Mouse (Mus musculus) lung, embryonic 16.5 days (tissue): Measurements from ENCODE around the gene Slc10a6. TPM values are rescaled to one million over a fixed set of nuclear protein-coding genes. Genes with fewer than 3 reads are reported as not detected.

Experiments
- ATAC-seq: fragments of 200-750 bp; cut with Nextera tagmentation; 2 replicates; pipeline ENCODE4 v1.8.0; 2017; ENCODE audit warnings: low read depth, mild to moderate bottlenecking, moderate library complexity
- H3K27ac ChIP-seq: fragments of 300-500 bp; sonication (generic); 2 replicates; pipeline ENCODE4 v1.5.1; 2014; ENCODE audit warnings: mild to moderate bottlenecking, control low read depth, low read length
- H3K27me3 ChIP-seq: fragments of 300-500 bp; sonication (generic); 2 replicates; pipeline ENCODE4 v1.6.1; 2014; ENCODE audit warnings: low read depth, low read length, mixed read lengths; ENCODE audit not compliant: control insufficient read depth, insufficient read depth
- H3K36me3 ChIP-seq: fragments of 300-500 bp; sonication (generic); 2 replicates; pipeline ENCODE4 v1.6.1; 2014; ENCODE audit warnings: low read length; ENCODE audit not compliant: control insufficient read depth, insufficient read depth
- H3K4me1 ChIP-seq: fragments of 300-500 bp; sonication (generic); replicated peaks from 2 replicates; pipeline ENCODE4 v1.6.1; 2014; ENCODE audit warnings: low read length, mixed read lengths; ENCODE audit not compliant: control insufficient read depth, insufficient read depth
- H3K4me2 ChIP-seq: fragments of 300-500 bp; sonication (generic); 2 replicates; pipeline ENCODE4 v1.6.1; 2014; ENCODE audit warnings: low read depth, low read length, control low read depth
- H3K4me3 ChIP-seq: fragments of 300-500 bp; sonication (generic); 2 replicates; pipeline ENCODE4 v1.5.1; 2014; ENCODE audit warnings: mild to moderate bottlenecking, low read length, control low read depth
- H3K9ac ChIP-seq: fragments of 300-500 bp; sonication (generic); 2 replicates; pipeline ENCODE4 v1.6.1; 2014; ENCODE audit warnings: low read length, control low read depth
- H3K9me3 ChIP-seq: fragments of 300-500 bp; sonication (generic); 2 replicates; pipeline ENCODE4 v1.6.1; 2016; ENCODE audit warnings: low read length; ENCODE audit not compliant: control insufficient read depth
- WGBS: fragments of 180-500 bp; shearing (Covaris S2); extraction: QIAGEN DNeasy Blood & Tissue Kit; methylation state at CpG from one replicate; pipeline ENCODE4 v1.1.7; 2014; 5-methylcytosine and 5-hydroxymethylcytosine counted together
- polyA plus RNA-seq: library from polyadenylated mRNA; unstranded; fragments of >200 nt; fragmentation: Nextera tagmentation; extraction: Ambion mirVana; gene quantifications from 2 replicates; pipeline ENCODE4 v1.2.1, GENCODE M21; 2015

Gene Slc10a6
- polyA plus RNA-seq, 1 experiment from 2014 or later = 3.2 TPM

DNA sequence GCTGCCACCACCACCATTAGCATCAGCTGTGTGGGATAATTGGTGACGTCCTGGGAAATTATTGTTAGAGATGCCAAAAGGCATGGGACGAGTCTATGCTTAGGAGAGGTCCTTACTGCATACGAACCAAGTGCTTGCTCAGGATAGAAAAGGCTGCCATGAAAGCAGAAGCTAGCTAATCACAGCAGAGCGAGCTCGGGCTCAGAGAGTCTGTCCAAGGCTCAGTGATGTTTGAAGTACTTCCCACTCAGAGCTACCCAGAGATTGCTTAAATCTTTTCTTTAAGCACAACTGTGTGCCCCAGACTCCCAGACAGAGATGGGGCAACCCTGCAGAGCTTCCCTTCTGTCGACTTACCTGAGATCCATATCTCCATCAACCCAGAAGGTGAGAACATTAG is 704 bp downstream of the Slc10a6 start:
- no peak for ATAC-seq
- no peaks in the 10 kb centered on the region for H3K27me3 ChIP-seq
- H3K27ac ChIP-seq = peak overlapping the region; percentile 85
- 73% methylated on average over 6 of the region's 6 CpGs for WGBS
- H3K9ac ChIP-seq = no peak overlapping the region; the same call in 1 of the 2 replicates
- H3K4me3 ChIP-seq = no peak overlapping the region; the same call in 1 of the 2 replicates
- H3K4me1 ChIP-seq = peaks cover 24% of the 10 kb centered on the region
- H3K4me2 ChIP-seq = peak overlapping the region; percentile 16
- no peaks in the 10 kb centered on the region for H3K9me3 ChIP-seq
- H3K36me3 ChIP-seq = no peaks in the 10 kb centered on the region

DNA sequence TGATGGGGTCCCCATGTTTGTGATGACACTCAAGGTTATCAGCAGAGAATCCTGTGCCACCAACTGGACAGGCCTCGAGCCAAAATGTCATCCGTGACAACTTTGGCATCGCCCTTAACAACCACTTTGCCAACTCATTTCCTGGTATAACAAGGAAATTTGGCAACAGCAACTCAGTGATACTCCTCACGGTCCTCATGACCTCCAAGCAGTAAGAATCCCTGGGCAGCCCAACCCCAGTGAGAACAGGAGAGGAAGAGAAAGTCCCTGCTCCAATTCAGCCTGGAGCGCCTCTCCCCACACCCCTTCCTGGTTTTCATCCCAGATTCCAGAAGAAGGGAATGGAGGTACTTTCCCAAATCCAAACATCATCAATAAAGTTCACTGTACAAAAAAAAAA is 4.4 kb downstream of the Slc10a6 start:
- no peak overlapping the region for H3K27ac ChIP-seq
- H3K36me3 ChIP-seq = no peaks in the 10 kb centered on the region
- H3K4me1 ChIP-seq = peaks cover 41% of the 10 kb centered on the region
- H3K27me3 ChIP-seq = no peaks in the 10 kb centered on the region
- no peak for ATAC-seq
- no peaks in the 10 kb centered on the region for H3K9me3 ChIP-seq
- H3K4me2 ChIP-seq = no peak overlapping the region
- WGBS = 78% methylated on average over 5 of the region's 5 CpGs
- H3K4me3 ChIP-seq = no peak overlapping the region
- no peak overlapping the region for H3K9ac ChIP-seq

DNA sequence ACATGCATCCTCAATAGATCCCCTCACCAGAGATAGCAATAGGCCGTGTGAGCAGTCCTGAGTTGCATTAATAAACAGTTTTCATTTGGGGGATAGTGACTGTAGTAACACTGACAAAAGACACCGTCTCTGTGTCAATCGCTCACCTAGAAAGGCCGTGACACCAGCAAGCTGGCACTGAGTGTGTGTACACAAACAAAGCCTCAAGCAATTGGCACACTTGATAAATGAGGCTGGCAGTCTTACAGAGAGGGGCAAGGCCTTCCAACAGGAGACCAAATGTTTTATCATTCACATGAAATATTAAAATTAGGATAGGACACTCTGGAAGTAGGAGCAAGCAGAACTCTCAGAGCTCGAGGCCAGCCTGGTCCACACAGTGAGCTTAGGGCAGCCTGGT is 6.9 kb downstream of the Slc10a6 start:
- Histone ChIP-seq H3K4me2 (no peak overlapping the region), H3K9ac (no peak overlapping the region), H3K9me3 (no peaks in the 10 kb centered on the region), H3K27me3 (no peaks in the 10 kb centered on the region), H3K4me3 (no peak overlapping the region), H3K36me3 (no peaks in the 10 kb centered on the region), H3K27ac (peak overlapping the region; percentile 70), H3K4me1 (peaks cover 35% of the 10 kb centered on the region)
- ATAC-seq = no peak
- 55% methylated on average over 5 of the region's 5 CpGs for WGBS

DNA sequence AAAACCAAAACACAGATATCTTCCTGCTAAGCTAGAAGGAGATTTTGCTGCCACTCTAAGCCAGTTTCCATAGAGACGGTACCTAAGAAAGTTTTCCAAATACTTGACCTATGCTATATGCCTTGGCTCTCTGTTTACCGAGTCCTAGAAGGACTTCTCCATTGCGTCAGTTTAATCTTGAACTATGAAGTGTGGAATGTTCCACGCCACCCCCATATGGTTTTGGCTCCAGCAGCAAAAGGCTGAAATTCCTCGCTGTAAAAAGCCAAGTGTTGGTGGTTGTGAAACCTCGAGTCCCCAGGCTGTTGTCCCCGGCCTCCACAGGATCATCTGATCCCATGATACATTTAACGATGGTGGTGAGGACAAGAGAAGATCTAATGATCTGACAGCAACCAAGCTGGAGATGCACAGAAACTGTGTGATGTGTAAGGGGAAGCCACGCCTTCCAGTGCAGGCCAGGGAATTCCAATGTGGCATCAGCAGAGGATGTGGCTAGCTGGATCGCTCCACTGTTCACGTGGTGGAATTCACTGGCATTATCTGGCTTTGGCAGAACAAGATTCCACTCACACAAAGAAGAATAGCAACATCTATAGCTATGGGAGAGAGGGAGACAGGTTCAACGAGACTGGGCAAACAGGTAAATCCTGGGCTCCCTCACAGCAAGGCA is 8.8 kb downstream of the Slc10a6 start:
- no peaks in the 10 kb centered on the region for H3K27me3 ChIP-seq
- H3K4me3 ChIP-seq = no peak overlapping the region
- peak overlapping the region; percentile 36 for H3K4me2 ChIP-seq
- WGBS = 20% methylated on average over 12 of the region's 12 CpGs
- H3K4me1 ChIP-seq = peaks cover 35% of the 10 kb centered on the region
- no peaks in the 10 kb centered on the region for H3K9me3 ChIP-seq
- ATAC-seq = peak; percentile 96
- H3K27ac ChIP-seq = peak overlapping the region; percentile 98
- H3K9ac ChIP-seq = 0 out of 2 replicates have a peak overlapping the region, but pooled peaks have one; percentile 26
- H3K36me3 ChIP-seq = no peaks in the 10 kb centered on the region

DNA sequence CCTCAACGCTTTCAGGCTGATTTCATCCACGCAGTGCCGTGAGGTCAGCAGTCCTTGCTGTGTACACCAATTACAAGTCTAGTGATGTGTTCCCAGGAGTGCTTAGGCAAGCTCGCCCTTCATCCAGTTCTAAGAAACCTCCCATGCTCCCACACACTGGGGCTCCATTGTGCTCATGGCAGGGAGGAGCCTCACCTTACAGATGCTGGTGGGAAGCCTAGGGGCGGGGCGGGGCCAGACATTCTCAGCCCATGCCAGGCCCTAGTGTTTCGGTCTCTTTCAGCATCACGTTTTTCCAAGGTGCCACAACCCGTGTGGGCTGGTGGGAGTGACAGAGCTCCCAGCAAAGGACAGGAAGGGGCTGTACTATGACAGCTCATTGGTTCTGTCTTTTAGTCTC is 12.0 kb downstream of the Slc10a6 start:
- Histone ChIP-seq H3K4me1 (peaks cover 26% of the 10 kb centered on the region), H3K9me3 (no peaks in the 10 kb centered on the region), H3K4me3 (no peak overlapping the region), H3K4me2 (no peak overlapping the region), H3K36me3 (no peaks in the 10 kb centered on the region), H3K27me3 (no peaks in the 10 kb centered on the region), H3K27ac (no peak overlapping the region), H3K9ac (no peak overlapping the region)
- no peak for ATAC-seq
- WGBS = 64% methylated on average over 9 of the region's 9 CpGs

DNA sequence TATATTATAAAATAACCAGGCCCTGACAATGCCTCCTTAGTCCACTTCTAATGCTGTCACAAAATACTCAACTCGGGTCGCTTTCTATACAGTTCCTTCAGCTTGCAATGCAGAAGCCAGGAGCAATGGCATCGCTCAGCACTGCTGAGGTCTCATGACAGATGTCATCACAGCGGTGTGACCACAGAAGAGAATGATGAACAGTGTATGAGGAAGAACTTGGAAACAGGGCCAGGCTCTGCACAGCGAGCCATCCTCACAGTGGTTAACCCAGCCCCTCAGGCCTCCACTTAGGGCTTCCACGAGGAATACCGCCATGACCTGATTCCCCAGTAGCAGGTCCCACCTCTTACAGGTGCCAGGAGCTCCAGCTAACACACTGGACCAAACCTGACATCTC is 14.8 kb downstream of the Slc10a6 start:
- WGBS = 77% methylated on average over 7 of the region's 7 CpGs
- Histone ChIP-seq H3K9ac (no peak overlapping the region), H3K27ac (no peak overlapping the region), H3K9me3 (no peaks in the 10 kb centered on the region), H3K4me2 (no peak overlapping the region), H3K36me3 (no peaks in the 10 kb centered on the region), H3K4me3 (no peak overlapping the region), H3K4me1 (peaks cover 7% of the 10 kb centered on the region), H3K27me3 (no peaks in the 10 kb centered on the region)
- ATAC-seq = no peak

DNA sequence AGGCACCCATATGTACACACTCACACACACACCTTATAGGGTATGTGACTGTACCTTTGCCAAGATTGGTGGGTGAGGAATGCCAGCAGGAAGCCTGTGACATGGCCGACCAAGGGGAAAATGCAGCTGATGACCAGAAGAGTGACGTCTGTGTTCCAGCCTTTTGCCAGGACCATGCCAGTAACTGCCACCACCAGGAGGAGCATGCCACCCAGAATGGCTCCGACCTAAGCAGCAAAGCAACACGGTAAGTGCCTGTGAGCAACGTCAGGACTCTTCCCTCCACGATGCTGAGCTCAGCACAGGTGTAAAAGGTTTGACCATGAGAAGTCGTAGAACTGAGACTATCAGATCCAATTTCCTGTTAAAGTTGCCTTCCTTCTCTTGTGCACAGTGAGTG is 16.9 kb downstream of the Slc10a6 start:
- H3K9ac ChIP-seq = no peak overlapping the region
- H3K9me3 ChIP-seq = no peaks in the 10 kb centered on the region
- ATAC-seq = no peak
- peaks cover 3% of the 10 kb centered on the region; the same call in 1 of the 2 replicates for H3K4me1 ChIP-seq
- no peak overlapping the region for H3K4me3 ChIP-seq
- no peak overlapping the region for H3K27ac ChIP-seq
- H3K27me3 ChIP-seq = no peaks in the 10 kb centered on the region
- no peaks in the 10 kb centered on the region for H3K36me3 ChIP-seq
- 76% methylated on average over 7 of the region's 7 CpGs for WGBS
- no peak overlapping the region for H3K4me2 ChIP-seq

DNA sequence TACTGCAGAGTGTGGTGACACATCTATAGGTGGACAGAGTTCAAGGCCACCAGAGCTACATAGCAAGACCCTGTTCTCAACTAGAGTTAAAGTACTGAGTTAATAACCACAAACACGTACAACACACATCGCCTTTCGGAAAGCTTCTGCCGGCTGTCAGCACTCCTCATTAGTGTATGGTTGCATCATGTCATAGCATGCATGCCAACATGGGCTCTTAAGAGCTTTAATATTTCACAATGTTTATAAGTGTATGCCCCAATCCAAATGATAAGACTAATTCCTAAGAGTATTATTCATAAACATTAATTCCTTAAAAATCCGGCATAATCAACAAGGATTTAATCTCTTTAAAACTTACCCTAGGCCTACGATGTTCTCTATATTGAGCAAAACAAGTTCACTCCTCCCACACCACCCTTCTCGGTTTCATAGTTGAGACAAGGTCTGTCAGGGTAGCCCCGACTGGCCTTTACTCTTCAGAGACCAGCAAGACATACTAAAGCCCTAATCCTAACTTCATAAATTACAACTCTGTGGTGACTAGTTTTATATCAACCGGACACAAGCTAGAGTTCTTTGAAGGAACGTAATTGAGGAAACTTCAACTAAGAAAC is 18.2 kb downstream of the Slc10a6 start:
- Histone ChIP-seq H3K27ac (peak overlapping the region; percentile 72), H3K4me1 (peaks cover 3% of the 10 kb centered on the region; the same call in 1 of the 2 replicates), H3K9ac (no peak overlapping the region), H3K9me3 (no peaks in the 10 kb centered on the region), H3K36me3 (no peaks in the 10 kb centered on the region), H3K27me3 (no peaks in the 10 kb centered on the region), H3K4me2 (no peak overlapping the region), H3K4me3 (no peak overlapping the region)
- peak; percentile 88 for ATAC-seq
- WGBS = 64% methylated on average over 10 of the region's 10 CpGs

DNA sequence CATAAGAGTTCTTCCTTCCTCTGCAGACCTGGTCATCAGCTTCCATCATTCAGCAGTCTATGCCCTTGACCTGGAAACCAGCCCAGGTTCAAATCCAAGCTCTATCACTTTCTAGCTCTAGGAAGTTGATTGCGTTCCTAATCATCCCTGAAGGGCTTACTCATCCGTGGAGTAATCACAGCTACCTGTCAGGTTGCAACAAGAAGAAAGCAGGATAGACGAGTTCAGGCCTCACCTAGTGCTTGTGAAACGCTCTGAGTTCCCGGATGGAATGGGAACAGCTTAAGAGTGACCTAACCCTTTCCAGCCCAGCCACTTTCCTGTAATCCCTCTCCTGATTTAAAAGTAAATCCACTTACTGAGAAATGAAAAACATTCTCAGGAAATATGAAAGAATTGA is 19.1 kb downstream of the Slc10a6 start:
- Histone ChIP-seq H3K4me3 (no peak overlapping the region), H3K4me1 (peaks cover 3% of the 10 kb centered on the region; the same call in 1 of the 2 replicates), H3K27me3 (no peaks in the 10 kb centered on the region), H3K9ac (no peak overlapping the region), H3K9me3 (no peaks in the 10 kb centered on the region), H3K4me2 (no peak overlapping the region), H3K27ac (0 out of 2 replicates have a peak overlapping the region, but pooled peaks have one; percentile 5), H3K36me3 (no peaks in the 10 kb centered on the region)
- 56% methylated on average over 5 of the region's 5 CpGs for WGBS
- ATAC-seq = no peak
